Mouse (Mus musculus) MEL (cell line): ENCODE results near the gene Zg16.

ENCODE experiments used
- BHLHE40 ChIP-seq: IDR thresholded peaks from 2 replicates; pipeline ENCODE4 v1.6.1; 2012; ENCODE audit warnings: low read depth, mild to moderate bottlenecking, inconsistent platforms, low read length, improper control_type of control experiment, borderline replicate concordance
- CTCF ChIP-seq, 3 experiments: IDR thresholded peaks in 2 of 3; conservative IDR thresholded peaks in 1 of 3; 2 replicates each; pipeline ENCODE4 v1.5.1; 2011 to 2012; ENCODE audit warnings: low read length in 3 of 3, low read depth in 2 of 3, mild to moderate bottlenecking in 2 of 3, improper control_type of control experiment in 1 of 3, inconsistent platforms in 1 of 3, mixed read lengths in 1 of 3, moderate library complexity in 1 of 3; ENCODE audit not compliant: control insufficient read depth in 1 of 3, insufficient read depth in 1 of 3, poor library complexity in 1 of 3, severe bottlenecking in 1 of 3
- ELF1 ChIP-seq: IDR thresholded peaks from 2 replicates; pipeline ENCODE4 v1.6.1; 2014; ENCODE audit warnings: low read depth, mild to moderate bottlenecking, inconsistent platforms, low read length, improper control_type of control experiment, moderate library complexity
- EP300 ChIP-seq, 2 experiments: IDR thresholded peaks; 2 replicates each; pipeline ENCODE4 v1.6.1; 2011; ENCODE audit warnings: improper control_type of control experiment in 2 of 2, low read length in 2 of 2, low read depth in 1 of 2, mild to moderate bottlenecking in 1 of 2
- MAX ChIP-seq: IDR thresholded peaks from 2 replicates; pipeline ENCODE4 v1.6.1; 2011; ENCODE audit warnings: low read length, improper control_type of control experiment
- MYC ChIP-seq: IDR thresholded peaks from 2 replicates; pipeline ENCODE4 v1.6.1; 2011; ENCODE audit warnings: low read depth, mild to moderate bottlenecking, low read length, improper control_type of control experiment, moderate library complexity
- NELFE ChIP-seq: IDR thresholded peaks from 2 replicates; pipeline ENCODE4 v1.6.1; 2011; ENCODE audit warnings: low read depth, low read length, improper control_type of control experiment
- NRF1 ChIP-seq: IDR thresholded peaks from 2 replicates; pipeline ENCODE4 v1.6.1; 2014; ENCODE audit warnings: low read depth, mild to moderate bottlenecking, inconsistent platforms, low read length, improper control_type of control experiment, moderate library complexity; ENCODE audit not compliant: poor library complexity, insufficient read depth, severe bottlenecking
- POLR2A ChIP-seq, 2 experiments: IDR thresholded peaks; 2 replicates each; pipeline ENCODE4 v1.6.1; 2011 to 2012; ENCODE audit warnings: low read length in 2 of 2, mild to moderate bottlenecking in 2 of 2, control low read depth in 1 of 2, improper control_type of control experiment in 1 of 2, low read depth in 1 of 2, moderate library complexity in 1 of 2; ENCODE audit not compliant: control insufficient read depth in 1 of 2, insufficient read depth in 1 of 2, poor library complexity in 1 of 2
- RAD21 ChIP-seq: IDR thresholded peaks from 2 replicates; pipeline ENCODE4 v1.6.1; 2011; ENCODE audit warnings: mild to moderate bottlenecking, low read depth, low read length, improper control_type of control experiment
- SIN3A ChIP-seq: IDR thresholded peaks from 2 replicates; pipeline ENCODE4 v1.6.1; 2012; ENCODE audit warnings: low read length, improper control_type of control experiment, inconsistent platforms
- SMC3 ChIP-seq: IDR thresholded peaks from 2 replicates; pipeline ENCODE4 v1.6.1; 2011; ENCODE audit warnings: low read depth, low read length, improper control_type of control experiment
- ZC3H11A ChIP-seq: IDR thresholded peaks from 2 replicates; pipeline ENCODE4 v1.6.1; 2012; ENCODE audit warnings: low read depth, mild to moderate bottlenecking, inconsistent platforms, low read length, improper control_type of control experiment
- ZNF384 ChIP-seq: IDR thresholded peaks from 2 replicates; pipeline ENCODE4 v1.6.1; 2012; ENCODE audit warnings: low read depth, mild to moderate bottlenecking, inconsistent platforms, low read length, improper control_type of control experiment

DNA sequence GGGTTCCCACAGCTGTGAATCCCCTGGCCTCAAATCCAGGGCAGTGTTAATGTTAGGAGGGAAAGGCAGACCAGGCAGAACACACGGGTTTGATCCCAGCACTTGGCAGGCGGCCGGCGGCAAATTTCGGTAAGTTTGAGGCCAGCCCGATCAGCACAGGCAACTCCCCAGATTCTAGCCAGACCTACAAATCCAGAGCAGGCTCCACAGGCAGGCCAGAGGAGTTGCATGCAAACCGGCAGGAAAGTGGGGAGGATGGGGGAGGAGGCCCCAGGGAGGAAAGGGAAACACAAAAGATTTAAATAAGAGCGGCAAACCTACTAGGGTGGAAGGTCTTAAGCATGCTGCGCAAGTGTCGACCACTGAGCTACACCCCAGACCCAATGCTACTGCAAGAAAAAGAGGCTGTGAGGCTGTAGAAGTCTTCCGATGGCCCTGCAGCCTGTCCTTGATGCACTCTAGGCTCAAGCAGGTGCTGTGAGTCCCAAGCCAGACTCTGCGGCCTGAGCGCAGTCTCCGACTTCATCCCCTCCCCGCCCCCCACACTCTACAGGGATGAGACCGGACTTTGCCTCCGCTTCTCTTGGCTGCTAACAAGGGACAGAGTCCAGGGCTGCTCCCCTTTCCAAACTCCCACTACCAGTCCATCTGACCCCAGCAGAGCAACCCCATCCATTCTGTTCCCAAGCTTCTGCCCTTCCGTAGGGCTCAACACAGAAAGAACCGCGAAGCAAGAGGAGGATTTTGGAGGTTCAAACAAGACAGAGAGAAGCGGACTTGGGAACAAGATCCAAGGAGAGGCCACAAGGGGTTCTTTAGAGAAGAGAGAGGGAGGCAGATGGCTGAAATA lies 34.2 kb upstream of the Zg16 start:
- TF ChIP-seq SIN3A: no peak
- TF ChIP-seq MYC: no peak
- TF ChIP-seq NRF1: no peak
- TF ChIP-seq NELFE: no peak
- no peak for TF ChIP-seq ZNF384
- no peak for TF ChIP-seq CTCF (IDR thresholded peaks at IDR 0.05 in 2 of 3, conservative IDR thresholded peaks at IDR 0.05 in 1 of 3; ENCODE audit: control insufficient read depth in 1 of 3, insufficient read depth in 1 of 3, low read depth in 2 of 3, low read length in 3 of 3, poor library complexity in 1 of 3, severe bottlenecking in 1 of 3)
- no peak for TF ChIP-seq BHLHE40
- no peak for TF ChIP-seq MAX
- TF ChIP-seq POLR2A (IDR thresholded peaks at IDR 0.05; ENCODE audit: control insufficient read depth in 1 of 2, insufficient read depth in 1 of 2, low read depth in 1 of 2, low read length in 2 of 2, poor library complexity in 1 of 2): no peak
- no peak for TF ChIP-seq EP300 (IDR thresholded peaks at IDR 0.05; ENCODE audit: low read depth in 1 of 2, low read length in 2 of 2)
- TF ChIP-seq ZC3H11A: no peak
- no peak for TF ChIP-seq SMC3
- TF ChIP-seq RAD21: no peak
- TF ChIP-seq ELF1: no peak
